Mouse (Mus musculus) ovary, postnatal 10 days (tissue): ENCODE data around the gene Gm266.
"Not testable (repeated sequence)": the region's sequence is repeated elsewhere in the genome, so short reads cannot be mapped to it uniquely, and the experiment has no call there.

ENCODE experiments used
- DNase-seq: peaks from one replicate; pipeline ENCODE4 v3.0.0; 2022; ENCODE audit warnings: low spot score

Gene Gm266

DNA sequence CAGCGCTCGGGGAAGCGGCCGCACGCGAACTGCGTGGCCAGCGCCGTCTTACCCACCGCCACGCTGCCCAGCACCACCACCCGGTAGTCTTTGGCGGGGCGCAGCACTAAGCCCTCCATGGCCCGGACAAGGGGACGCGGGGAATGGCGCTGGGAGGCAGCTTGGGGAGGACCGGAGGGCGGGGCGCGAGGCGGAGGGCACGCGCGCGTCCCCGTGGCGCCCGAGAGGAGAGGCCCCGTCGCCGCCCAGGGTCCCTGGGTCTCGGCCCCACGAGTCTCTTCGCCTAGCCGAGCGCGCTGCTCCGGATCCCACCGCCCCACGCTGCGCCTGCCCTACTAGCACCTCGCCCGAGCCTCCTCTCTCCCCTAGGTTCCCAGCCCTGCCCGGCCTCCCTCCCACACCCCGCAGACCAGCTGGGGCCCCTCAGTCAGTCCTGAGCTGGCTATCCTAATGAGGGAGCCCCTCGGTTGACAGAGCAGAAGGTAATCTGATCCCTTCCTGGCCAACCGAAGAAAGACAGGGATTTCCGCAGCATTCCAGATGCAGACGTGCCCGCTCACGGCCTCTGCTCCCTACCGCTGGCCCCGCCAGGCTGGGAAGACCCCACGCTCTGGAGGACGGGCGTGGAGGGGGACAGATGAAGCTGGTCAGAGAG is at the start of gene Gm266:
TSS of gene Gm266 (minus strand) at position 172 of the 655 bp plus-strand sequence.
- DNase-seq = peak; percentile 38

DNA sequence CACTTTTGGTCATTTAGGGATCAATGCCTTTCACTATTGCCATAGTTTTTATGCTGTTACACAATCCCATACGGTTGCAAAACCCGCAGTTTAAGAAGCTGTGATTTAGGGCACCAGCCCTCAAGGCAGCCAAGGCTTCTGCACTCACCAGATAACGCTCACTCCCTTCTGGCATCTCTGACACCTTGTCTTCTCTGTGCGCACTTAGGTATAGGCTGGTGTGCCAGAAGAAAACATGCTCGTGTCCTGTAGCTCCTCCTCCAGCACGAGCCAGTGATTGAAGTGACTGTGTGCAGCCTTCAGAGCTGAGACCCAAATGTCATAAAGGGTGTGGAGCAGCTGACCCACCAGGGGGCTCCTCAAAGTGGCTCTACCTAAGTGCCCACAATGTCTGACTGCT is 49.7 kb upstream of the Gm266 start:
- DNase-seq = no peak

DNA sequence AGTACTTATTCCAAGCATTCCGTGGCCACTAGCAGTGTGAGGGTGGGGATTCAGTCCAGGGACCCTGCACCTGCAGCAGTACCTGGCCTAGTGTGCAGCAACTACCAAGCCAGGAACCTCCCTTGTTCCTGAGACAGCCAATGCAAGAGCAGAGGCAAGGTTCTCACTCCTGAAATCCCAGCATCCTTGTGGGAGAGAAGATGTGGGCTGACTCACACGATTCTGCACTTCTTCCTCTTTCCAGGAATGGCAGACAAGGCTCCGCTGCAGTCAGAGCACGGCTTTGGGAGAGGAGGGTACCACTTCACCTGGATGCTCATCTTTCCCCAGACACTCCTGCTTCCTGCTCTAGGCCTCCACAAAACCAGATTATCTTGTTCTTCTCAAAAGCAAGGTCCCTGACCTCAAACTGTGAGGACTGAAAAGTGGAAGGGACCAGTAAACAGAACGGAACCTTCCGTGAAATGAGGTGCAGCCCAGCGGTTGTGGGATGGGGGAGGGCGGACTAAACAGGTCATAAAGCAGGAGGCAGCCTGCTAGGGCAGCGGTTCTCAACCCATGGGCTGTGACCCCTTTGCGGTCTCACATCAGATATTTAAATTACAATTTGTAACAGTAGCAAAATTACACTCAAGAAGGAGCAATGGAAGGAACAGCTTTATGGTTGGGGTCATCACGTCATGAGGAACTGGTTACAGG is 47.6 kb upstream of the Gm266 start:
- DNase-seq = no peak

DNA sequence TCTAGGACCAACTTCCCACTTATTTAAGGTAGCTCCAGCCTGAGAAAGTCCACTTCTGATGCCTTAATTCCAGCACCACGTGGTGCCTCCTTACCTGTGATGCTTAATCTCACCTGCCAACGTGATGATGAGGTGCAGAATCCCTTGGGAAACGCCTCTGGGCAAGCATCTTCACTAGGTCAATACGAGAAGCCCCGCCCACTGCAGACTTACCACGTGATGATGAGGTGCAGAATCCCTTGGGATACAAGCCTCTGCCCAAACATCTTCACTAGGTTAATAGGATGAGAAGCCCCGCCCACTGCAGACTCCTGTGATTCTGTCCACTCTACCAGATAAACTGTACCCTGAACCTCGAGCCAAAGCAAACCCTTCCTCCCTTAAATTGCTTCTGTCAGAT is 43.6 kb upstream of the Gm266 start:
- no peak for DNase-seq

DNA sequence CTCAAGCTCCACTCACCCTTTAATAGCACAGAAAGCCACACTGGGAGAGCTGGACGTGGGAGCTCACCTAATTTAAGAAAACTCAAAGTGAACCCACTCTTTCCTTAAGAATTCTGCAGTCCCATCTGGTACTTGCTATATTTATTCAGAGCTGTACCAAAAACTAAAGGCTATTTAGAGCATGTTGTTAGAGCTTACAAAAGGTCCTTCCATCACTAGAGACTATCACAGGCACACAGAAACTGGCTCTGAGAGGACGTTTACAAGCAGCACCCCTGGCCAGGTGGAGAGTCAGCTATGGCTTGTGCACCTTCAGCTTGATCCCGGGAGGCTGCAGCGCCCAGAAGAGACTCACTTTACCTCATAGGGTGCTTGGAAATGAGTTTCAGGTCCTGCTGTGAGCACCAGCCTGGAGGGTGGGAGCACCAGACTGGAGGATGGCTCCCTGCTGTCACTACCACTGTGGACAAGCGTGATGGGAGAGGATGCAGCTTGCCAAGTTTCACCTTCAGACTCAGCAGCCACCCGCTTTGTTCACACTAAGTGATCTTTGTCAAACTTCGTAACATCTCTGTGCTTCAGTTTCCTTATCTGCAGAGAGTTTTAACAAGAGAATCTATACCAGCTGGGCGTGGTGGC is 42.1 kb upstream of the Gm266 start:
- no peak for DNase-seq

DNA sequence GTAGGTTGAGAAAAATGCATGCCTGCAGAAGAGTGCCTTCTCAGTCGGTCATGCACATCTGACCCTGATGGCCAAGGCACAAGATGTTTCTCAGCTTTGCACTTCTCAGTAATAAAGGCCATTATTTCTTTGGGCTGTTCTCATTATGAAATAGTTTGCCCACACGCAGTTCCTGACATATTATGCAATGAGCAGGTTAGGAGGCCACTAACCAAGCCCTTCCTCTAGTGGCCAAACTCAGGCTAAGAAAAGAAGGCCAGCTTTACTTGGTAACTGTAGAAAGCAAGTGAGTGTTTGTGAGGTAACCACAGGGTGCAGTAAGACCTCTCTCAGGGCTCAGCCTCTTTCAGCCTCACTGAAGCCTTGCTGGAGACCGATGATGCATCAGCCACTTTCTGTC is 39.3 kb upstream of the Gm266 start:
- no peak for DNase-seq

DNA sequence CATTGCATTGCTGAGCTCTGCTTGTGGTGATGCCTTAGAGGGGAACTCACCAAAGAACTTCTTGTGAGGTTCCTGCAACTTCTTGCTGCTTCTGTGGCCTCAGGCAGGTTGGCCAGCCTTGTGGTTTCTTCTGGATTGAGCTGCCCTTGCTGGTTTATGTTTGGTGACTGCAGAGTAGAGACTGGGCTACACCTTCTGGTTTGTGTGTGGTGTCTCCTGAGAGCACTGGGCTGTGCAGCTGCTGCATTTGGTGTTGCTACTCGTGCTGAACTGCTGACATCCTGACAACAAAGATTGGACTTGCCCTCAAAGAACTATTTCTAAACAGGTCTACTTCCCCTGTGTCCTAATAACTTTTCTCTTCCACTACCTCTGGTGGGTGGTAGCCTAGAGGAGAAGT is 38.8 kb upstream of the Gm266 start:
- no peak for DNase-seq

DNA sequence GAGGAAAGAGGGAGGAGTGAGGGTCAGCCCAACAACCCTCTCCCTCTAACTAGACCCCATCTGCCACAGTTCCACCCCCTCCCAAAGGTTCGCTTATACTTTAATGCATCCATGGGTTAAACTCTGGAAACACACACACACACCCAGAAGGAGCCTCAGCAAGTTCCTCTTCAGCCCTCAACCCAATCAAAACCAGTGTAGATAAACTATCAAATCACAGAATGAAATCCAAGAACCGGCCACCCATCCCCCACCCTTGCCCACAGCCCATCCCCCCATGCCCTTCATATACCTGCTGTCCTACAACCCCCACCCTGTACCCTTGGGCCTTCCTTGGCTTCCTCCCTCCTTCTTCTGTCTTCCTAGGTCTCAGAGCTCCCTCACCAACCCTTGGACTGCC is 35.4 kb upstream of the Gm266 start:
- DNase-seq = no peak

DNA sequence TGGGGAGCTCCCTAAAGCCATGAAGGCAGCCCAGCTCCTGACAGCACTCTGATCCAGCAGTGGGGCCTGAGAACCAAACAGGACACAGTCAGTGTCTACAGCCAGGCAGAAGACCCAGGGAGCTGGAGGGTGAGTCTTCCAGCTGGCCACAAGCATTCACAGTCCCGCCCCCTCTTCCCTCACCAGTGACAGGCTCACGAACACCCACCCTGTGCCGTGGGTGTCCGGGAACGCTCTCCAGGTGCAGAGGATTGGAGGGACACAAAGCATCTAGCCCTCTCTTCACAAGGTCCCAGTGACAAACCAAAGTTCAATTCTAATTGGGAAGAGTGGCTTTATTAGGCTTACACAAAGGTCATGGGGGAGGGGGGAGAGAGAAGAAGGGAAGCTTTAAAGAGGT is 34.2 kb upstream of the Gm266 start:
- DNase-seq = no peak

DNA sequence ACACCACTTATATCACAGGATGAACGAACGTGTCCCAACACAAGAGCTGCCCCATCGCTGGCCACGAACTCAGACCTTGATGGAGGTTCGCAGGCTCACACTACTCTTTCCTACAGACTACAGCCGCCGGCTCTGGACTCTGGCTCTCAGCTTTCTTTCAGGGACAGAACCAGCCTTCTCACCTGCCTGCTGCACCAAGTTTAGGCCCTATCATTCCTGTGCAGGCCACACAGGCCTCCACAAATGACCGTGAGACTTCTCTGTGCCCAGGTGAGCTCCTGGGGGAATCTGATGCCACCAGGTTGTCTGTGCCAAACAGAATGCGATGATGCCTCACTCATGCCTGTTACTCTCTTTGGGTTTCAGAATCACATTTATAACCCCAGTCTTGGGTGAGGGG is 32.8 kb upstream of the Gm266 start:
- no peak for DNase-seq

DNA sequence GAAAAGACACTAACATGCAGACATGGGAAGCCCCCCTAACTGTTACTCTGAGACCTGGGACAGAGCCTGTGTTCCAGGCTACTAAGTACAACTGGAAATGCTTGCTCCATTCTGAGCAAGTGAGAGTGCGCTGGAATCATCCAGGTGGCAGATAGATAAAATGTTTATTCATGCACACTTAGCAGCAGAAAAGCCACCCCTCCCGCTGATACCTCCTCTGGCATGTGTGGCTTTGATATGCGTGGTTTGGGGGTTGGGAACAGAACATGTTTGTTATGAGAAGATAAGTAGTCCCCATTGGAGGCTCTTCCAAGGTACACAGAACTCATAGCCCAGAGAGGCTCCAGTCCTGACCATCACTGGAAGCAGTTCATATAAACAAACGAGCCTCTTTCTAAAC is 32.3 kb upstream of the Gm266 start:
- no peak for DNase-seq

DNA sequence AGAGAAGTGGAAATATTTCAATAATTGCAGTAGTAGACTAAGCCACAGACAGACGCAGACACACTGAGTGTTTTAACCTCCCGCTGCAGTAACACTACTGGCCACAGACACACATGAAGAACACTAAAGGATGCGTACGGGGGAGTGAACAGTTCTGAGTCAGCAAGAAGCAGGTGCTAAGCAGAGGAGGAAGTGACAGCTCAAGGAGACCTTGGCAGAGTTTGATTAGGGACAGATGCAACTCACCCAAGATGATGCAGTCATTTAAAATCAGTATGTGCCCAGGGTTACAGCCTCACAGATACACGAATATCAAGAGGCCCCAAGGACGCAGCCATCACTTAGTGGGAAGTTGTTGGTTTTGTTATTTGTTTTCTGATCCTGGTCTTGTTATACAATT is 31.2 kb upstream of the Gm266 start:
- DNase-seq = no peak

DNA sequence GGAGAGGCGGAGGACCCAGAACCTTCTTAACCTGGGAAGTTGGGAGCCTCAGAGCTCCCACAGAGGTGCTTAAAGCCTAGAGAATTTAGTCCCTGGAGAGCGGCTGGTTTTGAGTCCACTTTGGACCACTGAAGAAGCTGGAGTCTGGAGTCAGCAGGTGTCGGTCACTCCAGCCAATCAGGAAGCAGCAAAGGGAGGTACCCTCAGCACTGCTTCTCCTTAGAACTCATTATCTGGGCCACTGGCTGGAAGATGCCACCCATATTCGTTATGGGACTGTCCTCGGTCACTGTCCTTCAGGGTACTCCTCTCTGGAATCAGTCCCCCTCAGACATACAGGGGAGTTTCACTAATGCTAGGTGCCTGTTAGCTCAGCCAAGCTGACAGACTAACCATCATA is 30.3 kb upstream of the Gm266 start:
- no peak for DNase-seq

DNA sequence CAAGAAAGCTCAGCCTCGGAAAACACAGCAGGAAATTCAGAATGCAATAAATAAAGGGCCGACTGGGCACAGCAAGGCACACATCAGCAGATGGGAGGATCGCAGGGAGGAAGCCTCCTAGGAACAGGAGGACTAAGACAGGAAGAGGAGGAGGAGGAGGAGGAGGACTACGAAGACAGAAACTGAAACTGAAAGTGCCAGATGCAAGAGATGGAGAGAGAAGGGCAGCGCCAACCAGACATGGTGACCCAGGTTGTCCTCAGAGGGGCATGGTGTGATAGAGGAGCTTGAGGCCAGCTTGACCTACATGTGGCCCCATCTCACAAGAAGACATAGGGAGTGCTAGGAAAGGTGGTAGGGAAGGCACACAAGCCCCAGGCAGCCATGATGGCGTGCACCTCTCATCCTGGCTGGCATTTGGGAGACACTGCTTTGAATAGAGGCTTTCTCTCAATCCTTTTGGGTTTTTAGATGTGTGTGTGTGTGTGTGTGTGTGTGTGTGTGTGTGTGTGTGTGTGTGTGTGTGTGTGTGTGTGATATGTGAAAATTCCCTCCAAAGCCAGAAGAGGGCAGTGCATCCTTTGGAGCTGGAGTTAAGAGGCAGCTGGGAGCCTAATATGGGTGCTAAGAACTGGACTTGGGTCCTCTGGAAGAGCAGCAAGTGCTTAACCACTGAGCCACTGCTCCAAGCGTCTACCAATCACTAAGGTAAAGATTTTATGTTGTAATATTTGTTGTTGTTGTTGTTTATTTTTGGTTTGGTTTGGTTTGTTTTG is 29.4 kb upstream of the Gm266 start:
- no peak for DNase-seq

DNA sequence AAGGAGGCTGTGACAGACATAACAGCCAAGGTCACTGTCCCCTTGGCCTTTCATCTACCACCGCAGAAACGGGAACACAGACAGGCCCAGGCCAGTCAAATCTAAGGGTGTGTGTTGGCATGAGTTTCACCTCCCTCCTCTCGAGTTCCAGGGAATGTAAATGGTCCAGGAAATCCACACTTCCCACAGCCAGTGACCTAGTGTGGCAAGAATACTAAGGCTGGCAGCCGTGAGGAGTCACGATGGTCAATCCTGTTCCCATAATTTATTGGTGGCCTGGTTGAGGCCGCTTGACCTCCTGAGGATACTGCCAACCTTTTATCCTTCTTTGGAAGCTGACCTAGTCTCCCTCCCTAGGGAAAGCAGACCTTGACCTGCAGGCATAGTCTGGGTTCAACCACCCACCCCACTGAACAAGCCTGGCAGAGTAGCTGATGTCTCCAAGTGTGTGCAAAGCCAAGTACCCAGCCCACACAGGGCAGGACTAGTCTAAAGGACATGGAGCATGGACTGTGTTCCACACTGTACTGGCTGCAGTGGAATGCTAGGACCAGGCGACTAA is 28.7 kb upstream of the Gm266 start:
- DNase-seq = no peak

DNA sequence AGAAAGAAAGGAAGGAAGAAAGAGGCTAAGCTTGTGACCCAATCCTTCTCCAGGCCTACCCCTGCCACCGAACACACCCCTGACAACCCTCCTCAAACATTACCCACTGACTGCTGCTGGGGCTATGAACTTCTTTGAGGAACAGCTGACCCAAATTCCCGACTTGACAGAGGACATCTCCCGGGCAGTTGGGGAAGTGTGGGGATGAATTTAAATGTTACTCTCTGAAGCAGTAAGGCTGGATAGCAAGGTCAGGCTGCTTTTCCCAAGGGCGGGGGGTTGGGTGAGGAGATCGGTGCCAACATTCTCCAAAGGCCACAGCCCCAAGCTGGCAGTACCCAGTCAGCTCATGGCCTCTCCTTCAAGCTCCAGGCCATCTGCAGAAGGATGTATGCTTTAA is 28.1 kb upstream of the Gm266 start:
- no peak for DNase-seq

DNA sequence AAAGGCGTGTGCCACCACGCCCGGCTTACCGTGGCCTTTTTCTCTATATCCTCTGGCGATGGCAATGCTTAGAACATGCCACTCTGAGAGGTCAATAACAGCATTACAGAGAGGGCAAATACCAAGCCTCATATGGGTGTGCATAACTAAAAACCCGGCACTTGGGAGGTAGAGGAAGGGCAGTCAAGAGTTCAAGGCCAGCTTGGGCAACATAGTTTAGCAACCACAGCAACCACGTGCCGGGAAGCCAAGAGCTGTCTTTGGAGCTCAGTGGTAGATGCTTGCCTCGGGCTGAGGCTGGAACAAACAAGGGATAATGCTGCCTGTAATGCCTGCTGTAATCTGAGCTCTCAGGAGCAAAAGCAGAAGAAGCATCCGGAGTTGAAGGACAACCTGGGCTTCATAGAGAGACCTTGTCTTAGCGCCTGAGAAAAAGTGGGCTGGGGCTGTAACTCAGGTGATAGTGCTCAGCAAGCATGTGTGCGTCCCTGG is 27.0 kb upstream of the Gm266 start:
- no peak for DNase-seq

DNA sequence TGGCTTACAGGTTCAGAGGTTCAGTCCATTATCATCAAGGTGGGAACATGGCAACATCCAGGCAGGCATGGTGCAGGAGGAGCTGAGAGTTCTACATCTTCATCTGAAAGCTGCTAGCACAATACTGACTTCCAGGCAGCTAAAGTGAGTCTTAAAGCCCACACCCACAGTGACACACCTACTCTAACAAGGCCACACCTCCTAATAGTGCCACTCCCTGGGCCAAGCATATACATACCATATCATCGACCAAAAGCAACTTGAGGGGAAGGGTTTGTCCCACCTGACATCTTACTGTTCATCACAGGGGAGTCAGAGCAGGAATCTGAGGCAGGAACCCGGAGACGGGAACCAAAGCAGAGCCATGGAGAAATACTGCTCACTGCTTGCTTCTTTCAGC is 22.8 kb upstream of the Gm266 start:
- not testable (repeated sequence) for DNase-seq

DNA sequence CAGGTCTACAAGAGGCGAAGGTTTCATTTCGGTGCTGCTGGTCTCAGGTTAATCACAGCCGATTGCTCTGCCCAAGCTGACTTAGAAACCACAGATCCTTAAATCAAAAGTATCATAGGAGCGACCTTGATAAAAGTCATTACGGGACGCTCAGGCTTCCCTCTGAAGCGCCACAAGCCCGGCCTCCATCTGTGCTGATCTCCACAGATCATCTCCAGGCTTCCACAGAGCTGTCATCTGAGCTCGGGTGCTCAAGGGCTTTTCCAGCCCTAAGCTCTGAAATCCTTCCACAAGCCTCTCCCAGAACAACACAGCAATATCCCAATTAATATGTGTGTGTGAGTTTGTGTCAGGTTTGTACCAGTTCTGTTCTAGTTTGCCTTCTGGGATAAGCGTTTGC is 22.3 kb upstream of the Gm266 start:
- no peak for DNase-seq

DNA sequence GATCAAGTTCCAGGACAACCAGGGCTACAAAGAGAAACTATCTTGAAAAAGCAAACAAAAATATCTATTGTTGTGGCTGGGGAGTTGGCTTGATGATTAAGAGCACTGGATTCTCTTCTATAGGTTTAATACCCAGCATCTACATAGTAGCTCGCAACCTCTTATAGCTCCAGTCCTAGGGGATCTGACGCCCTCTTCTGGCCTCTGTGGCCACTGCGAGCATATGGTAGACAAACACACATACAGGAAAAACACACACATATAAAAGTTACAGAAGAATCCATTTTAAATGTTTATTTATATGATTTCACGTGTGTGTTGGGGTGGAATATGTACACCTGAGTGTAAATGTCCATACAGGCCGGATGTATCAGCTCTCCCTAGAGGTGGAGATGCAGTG is 21.4 kb upstream of the Gm266 start:
- no peak for DNase-seq

DNA sequence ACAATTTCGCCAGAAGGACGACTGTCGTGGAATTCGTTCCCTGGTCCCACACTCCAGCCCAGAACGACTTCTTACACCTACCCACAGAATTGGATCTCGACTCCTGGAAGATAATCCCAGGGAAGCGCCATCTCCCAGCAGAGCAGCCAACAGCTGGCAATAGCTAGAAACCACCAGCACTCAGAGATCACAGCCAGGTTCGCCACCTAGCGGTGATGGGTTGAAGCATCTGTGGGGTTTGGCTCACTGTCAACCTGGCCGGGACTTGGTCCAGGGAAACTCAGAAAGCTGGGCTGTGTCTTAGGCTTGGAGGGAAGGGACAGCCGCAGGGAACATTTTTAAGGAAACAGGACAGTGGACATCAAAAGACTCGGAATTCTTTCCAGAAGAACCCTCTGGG is 19.3 kb upstream of the Gm266 start:
- DNase-seq = peak; percentile 97

DNA sequence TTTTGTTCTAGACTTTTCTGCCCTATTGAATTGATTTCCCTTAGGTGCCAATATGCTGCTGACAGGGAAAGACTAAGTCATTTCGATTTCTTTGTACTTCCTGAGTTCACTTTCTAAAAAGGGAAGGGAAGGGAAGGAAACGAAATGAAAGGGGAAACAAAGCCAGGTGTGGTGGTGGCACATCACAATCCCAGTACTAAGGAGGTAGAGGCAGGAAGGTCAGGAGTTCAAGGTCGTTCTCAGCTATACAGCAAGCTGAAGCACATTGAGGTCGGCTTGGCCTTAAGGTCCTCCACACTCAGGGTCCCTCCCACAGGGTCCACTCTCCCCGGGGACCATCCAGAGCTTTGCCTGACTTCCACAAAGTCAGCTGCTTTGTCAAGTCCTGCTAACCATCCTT is 17.9 kb upstream of the Gm266 start:
- no peak for DNase-seq
